Mouse (Mus musculus): ENCODE measurements around the gene H2-M11. TPM values are rescaled to one million over a fixed set of nuclear protein-coding genes. Genes with fewer than 3 reads are reported as not detected.

Gene H2-M11
- total RNA-seq (2022), result not detected

DNA sequence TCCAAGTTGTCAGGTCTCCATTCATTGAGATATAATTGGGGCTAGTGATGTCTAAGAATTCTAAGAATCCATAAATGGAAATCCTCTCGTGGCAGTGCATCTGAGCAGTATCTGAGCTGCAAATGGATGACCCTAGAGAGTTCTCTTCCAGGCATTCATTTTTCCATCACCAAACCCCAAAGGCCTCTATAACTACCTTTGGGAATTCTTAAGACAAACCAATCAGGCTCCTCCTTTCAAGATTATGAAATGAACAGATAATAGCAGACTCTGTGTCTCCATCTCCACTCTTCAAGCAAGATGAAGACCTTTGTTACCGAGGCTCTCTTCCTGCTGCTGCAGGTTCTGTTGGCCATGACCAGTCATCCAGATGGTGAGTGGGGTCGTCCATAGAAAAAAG lies at the start of gene H2-M11:
Gene H2-M11 (plus strand): TSS at position 301 of the 400 bp plus-strand sequence.
- no peak for DNase-seq (ENCODE audit: low spot score in 2 of 2)

DNA sequence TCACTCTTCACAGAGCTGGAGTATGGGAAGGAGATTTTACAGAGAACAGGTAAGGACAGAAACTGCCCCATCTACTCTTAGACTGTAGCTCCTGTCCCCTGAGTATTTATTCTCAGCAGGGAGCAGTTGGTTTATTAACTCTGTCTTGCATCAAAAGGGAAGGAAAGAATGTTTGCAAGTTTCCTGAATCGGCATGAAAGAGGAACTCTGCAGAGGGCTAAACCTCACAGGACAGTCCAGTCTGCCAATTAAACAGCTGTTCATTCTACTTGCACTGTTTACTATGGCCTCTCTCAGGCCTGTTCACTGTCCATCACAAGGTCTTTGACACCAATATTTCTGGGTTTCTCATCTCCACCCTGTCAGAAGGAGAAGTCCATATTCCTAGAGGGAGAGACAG lies 46.4 kb upstream of the H2-M11 start:
- no peak for DNase-seq (ENCODE audit: low spot score in 2 of 2)

DNA sequence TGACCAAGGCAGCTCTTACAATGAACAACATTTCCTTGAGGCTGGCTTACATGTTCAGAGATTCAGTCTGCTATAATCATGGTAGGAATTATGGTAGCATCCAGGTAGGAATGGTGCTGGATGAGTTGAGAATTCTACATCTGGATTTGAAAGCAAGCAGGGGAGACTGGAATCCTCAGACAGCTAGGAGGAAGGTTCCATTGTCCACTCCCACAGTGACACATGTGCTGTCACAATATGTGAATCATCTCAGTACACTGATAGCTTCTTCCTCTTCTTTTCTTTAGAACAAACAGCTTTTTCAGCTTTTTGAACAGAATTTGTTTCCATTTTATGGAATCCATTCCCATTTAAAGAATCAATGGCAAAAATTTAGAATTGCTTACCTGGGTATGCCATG lies 43.0 kb upstream of the H2-M11 start:
- no peak for DNase-seq (ENCODE audit: low spot score in 2 of 2)

Other genes with a start within 250 kb of the H2-M11 start
- gene H2-M10.1, start 220.9 kb upstream of the H2-M11 start, total RNA-seq (2022), result not detected
- not detected for gene H2-M10.3, start 178.7 kb upstream of the H2-M11 start, total RNA-seq (2022)
- gene H2-M10.4, start 84.7 kb upstream of the H2-M11 start, total RNA-seq (2022), result not detected
- gene H2-M9, start 95.6 kb downstream of the H2-M11 start, total RNA-seq (2022), result not detected
- gene H2-M1, start 125.1 kb downstream of the H2-M11 start, total RNA-seq (2022), result not detected
- not detected for gene H2-M10.5, start 225.8 kb downstream of the H2-M11 start, total RNA-seq (2022)